Mouse (Mus musculus) heart, embryonic 13.5 days (tissue): ENCODE data around the gene Mapk8ip2. TPM values are rescaled to one million over a fixed set of nuclear protein-coding genes. Genes with fewer than 3 reads are reported as not detected.
"Not testable (repeated sequence)": the region's sequence is repeated elsewhere in the genome, so short reads cannot be mapped to it uniquely, and the experiment has no call there.

ENCODE experiments used
- ATAC-seq: fragments of 200-750 bp; cut with Nextera tagmentation; 2 replicates; pipeline ENCODE4 v1.8.0; 2017; ENCODE audit warnings: moderate TSS enrichment; ENCODE audit not compliant: insufficient number of reproducible peaks, low FRiP score, low TSS enrichment; ENCODE audit errors: extremely low read depth
- H3K27ac ChIP-seq: fragments of 300-500 bp; sonication (generic); replicated peaks from 2 replicates; pipeline ENCODE4 v1.5.1; 2015; ENCODE audit warnings: moderate library complexity, mild to moderate bottlenecking, inconsistent platforms
- H3K27me3 ChIP-seq: fragments of 300-500 bp; sonication (generic); replicated peaks from 2 replicates; pipeline ENCODE4 v1.6.1; 2015; ENCODE audit warnings: mild to moderate bottlenecking, inconsistent platforms
- H3K36me3 ChIP-seq: fragments of 300-500 bp; sonication (generic); 2 replicates; pipeline ENCODE4 v1.6.1; 2015; ENCODE audit warnings: mild to moderate bottlenecking, inconsistent platforms
- H3K4me1 ChIP-seq: fragments of 300-500 bp; sonication (generic); 2 replicates; pipeline ENCODE4 v1.6.1; 2015; ENCODE audit warnings: inconsistent platforms
- H3K4me2 ChIP-seq: fragments of 300-500 bp; sonication (generic); 2 replicates; pipeline ENCODE4 v1.6.1; 2015; ENCODE audit warnings: inconsistent platforms, mild to moderate bottlenecking, moderate library complexity
- H3K4me3 ChIP-seq: fragments of 300-500 bp; sonication (generic); 2 replicates; pipeline ENCODE4 v1.5.1; 2015; ENCODE audit warnings: moderate library complexity, mild to moderate bottlenecking, inconsistent platforms
- H3K9ac ChIP-seq: fragments of 300-500 bp; sonication (generic); 2 replicates; pipeline ENCODE4 v1.6.1; 2015; ENCODE audit warnings: inconsistent platforms, mild to moderate bottlenecking, moderate library complexity
- H3K9me3 ChIP-seq: fragments of 300-500 bp; sonication (generic); 2 replicates; pipeline ENCODE4 v1.6.1; 2016; ENCODE audit warnings: inconsistent platforms
- WGBS: fragments of 180-500 bp; shearing (Covaris S2); methylation state at CpG from one replicate; pipeline ENCODE4 v1.1.7; 2015; ENCODE audit warnings: mixed read lengths; 5-methylcytosine and 5-hydroxymethylcytosine counted together
- polyA plus RNA-seq: library from polyadenylated mRNA; unstranded; fragments of >200 nt; fragmentation: Nextera tagmentation; extraction: Ambion mirVana; gene quantifications from 2 replicates; pipeline ENCODE4 v1.2.1, GENCODE M21; 2015

The Mapk8ip2 gene
- polyA plus RNA-seq, 1 experiment from 2014 or later = 0.45 TPM

DNA sequence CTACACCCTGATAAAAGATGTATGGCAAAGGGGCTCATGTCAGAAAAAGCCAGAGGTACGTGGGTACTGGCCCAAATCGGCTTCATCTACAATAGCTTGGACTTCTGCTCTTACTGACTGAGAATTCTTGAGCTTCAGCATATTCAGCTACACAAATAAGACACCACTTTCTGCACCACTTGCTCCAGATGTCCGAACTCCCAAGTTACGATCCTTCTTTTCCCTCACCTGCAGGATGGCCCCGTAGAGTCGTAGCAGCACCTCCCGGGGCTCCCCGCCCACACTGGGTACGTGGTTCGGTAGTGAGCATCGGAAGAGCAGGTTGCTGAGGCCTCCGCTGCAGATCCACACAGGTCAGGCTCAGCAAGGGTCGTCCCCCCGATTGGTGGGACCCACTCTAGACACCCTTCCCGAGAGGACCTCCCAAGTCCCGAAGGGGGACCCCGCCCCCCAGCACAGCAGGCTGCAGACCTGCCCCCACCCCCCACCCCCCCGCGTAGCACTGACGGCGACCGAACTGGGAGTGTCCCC is 24.8 kb upstream of the Mapk8ip2 start:
- Histone ChIP-seq H3K27ac (peak overlapping the region; percentile 98), H3K9me3 (no peaks in the 10 kb centered on the region), H3K36me3 (peaks cover 32% of the 10 kb centered on the region), H3K4me3 (peak overlapping the region; percentile 78), H3K9ac (peak overlapping the region; percentile 87), H3K4me2 (peak overlapping the region; percentile 93), H3K27me3 (no peaks in the 10 kb centered on the region), H3K4me1 (peaks cover 54% of the 10 kb centered on the region)
- 0 out of 2 replicates have a peak, but pooled peaks have one; percentile 15 for ATAC-seq
- 4% methylated on average over 22 of the region's 22 CpGs for WGBS

GRCm38 (mm10) chr15:89429352-89430221 is 24.1 kb upstream of the Mapk8ip2 start, which contains the start of the genes C730034F03Rik, Gm44502 and Chkb:
Gene C730034F03Rik (plus strand): TSS chr15:89429589.
Gene Gm44502 (minus strand): TSS chr15:89429696.
Gene Chkb (minus strand): TSS chr15:89429908.
- Histone ChIP-seq H3K27ac (peak within 1 kb of the TSS; percentile 98), H3K9ac (peak within 1 kb of the TSS; percentile 87), H3K4me3 (peak within 1 kb of the TSS; percentile 78), H3K27me3 (no peaks in the 10 kb centered on the region), H3K9me3 (no peaks in the 10 kb centered on the region), H3K36me3 (peaks cover 25% of the 10 kb centered on the region), H3K4me2 (peak within 1 kb of the TSS; percentile 93), H3K4me1 (peaks cover 47% of the 10 kb centered on the region)
- WGBS = under 1% methylated on average over 70 of the region's 70 CpGs
- ATAC-seq = peak; percentile 85

DNA sequence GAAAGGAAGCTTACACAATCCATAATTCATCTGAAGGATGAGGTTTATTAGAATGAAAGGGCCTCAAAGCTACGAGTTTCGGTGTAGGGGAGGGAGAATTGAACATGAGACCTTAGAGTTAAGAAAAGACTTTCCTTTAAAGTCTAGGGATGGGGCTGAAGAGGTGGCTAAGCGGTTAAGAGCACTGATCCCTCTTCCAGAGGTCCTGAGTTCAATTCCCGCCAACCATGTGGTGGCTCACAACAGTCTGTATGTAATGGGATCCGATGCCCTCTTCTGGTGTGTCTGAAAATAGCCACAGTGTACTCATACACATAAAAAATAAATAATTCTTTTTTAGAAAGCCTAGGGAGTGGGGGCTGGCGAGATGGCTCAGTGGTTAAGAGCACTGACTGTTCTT is 23.4 kb upstream of the Mapk8ip2 start:
- Histone ChIP-seq H3K27ac (peak overlapping the region; percentile 98), H3K36me3 (peaks cover 24% of the 10 kb centered on the region), H3K27me3 (no peaks in the 10 kb centered on the region), H3K4me1 (peaks cover 45% of the 10 kb centered on the region), H3K9me3 (no peaks in the 10 kb centered on the region), H3K4me3 (peak overlapping the region; percentile 78), H3K9ac (peak overlapping the region; percentile 87), H3K4me2 (peak overlapping the region; percentile 93)
- no peak for ATAC-seq
- 38% methylated on average over 6 of the region's 6 CpGs for WGBS

DNA sequence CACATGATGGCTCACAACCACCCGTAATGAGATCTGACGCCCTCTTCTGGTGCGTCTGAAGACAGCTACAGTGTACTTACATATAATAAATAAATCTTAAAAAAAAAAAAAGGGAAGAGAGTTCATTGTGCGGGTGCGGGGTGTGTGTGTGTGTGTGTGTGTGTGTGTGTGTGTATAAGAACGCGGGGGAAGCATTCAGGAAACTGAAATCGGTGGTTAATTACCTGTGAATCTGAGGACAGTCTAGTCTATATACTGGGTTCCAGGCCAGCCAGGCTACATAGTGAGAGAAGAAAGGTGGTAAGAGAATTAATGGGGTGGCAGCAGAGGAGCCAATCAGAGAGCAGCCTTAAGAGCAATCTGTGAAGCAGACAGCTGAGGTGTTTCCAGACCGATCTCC is 22.9 kb upstream of the Mapk8ip2 start:
- not testable (repeated sequence) for ATAC-seq, H3K27ac ChIP-seq, H3K9me3 ChIP-seq, H3K27me3 ChIP-seq
- H3K4me3 ChIP-seq = peak overlapping the region; percentile 78; the same call in 1 of the 2 replicates
- H3K4me1 ChIP-seq = peaks cover 41% of the 10 kb centered on the region
- peaks cover 24% of the 10 kb centered on the region for H3K36me3 ChIP-seq
- H3K9ac ChIP-seq = 0 out of 2 replicates have a peak overlapping the region, but pooled peaks have one; percentile 17
- 76% methylated on average over 9 of the region's 9 CpGs for WGBS
- peak overlapping the region; percentile 93; the same call in 1 of the 2 replicates for H3K4me2 ChIP-seq

DNA sequence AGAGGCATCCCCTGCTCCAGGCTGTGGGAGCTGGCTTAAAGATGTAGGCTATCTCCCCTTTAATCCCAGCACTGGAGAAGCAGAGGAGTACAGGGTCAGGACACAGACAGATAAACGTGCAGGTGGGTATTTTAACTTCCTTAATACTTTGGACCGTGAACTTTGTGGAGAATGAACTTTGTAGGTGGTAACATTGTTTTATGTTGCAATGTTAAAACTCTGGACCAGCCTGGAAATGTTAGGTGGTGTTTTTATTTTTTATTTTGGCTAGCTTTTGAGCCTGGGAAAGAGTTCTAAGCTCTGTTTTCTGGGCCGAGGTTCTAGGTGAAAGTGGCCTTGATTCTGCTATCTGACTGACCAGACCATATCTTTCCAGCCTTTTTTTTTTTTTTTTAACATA is 22.4 kb upstream of the Mapk8ip2 start:
- H3K4me1 ChIP-seq = peaks cover 36% of the 10 kb centered on the region
- no peak overlapping the region for H3K27ac ChIP-seq
- no peak for ATAC-seq
- 0 out of 2 replicates have a peak overlapping the region, but pooled peaks have one; percentile 17 for H3K9ac ChIP-seq
- no peak overlapping the region for H3K4me3 ChIP-seq
- peaks cover 20% of the 10 kb centered on the region for H3K36me3 ChIP-seq
- H3K27me3 ChIP-seq = no peaks in the 10 kb centered on the region
- WGBS = 77% methylated on average over 3 of the region's 3 CpGs
- H3K9me3 ChIP-seq = no peaks in the 10 kb centered on the region
- H3K4me2 ChIP-seq = no peak overlapping the region

GRCm38 (mm10) chr15:89431806-89432205 is 21.9 kb upstream of the Mapk8ip2 start:
- Histone ChIP-seq H3K4me2 (no peak overlapping the region), H3K36me3 (peaks cover 15% of the 10 kb centered on the region), H3K4me1 (peaks cover 30% of the 10 kb centered on the region), H3K27ac (no peak overlapping the region), H3K4me3 (no peak overlapping the region), H3K9ac (no peak overlapping the region), H3K9me3 (no peaks in the 10 kb centered on the region), H3K27me3 (no peaks in the 10 kb centered on the region)
- no peak for ATAC-seq
- WGBS = 90% methylated on average over 6 of the region's 6 CpGs

GRCm38 (mm10) chr15:89432946-89433345 is 20.8 kb upstream of the Mapk8ip2 start:
- no peak overlapping the region for H3K9ac ChIP-seq
- H3K9me3 ChIP-seq = no peaks in the 10 kb centered on the region
- peaks cover 3% of the 10 kb centered on the region for H3K36me3 ChIP-seq
- no peaks in the 10 kb centered on the region for H3K27me3 ChIP-seq
- no peak for ATAC-seq
- WGBS = 65% methylated on average over 4 of the region's 4 CpGs
- no peak overlapping the region for H3K4me2 ChIP-seq
- H3K4me1 ChIP-seq = peaks cover 28% of the 10 kb centered on the region
- H3K4me3 ChIP-seq = no peak overlapping the region
- no peak overlapping the region for H3K27ac ChIP-seq

- ATAC-seq = no peak
- Histone ChIP-seq H3K27ac (no peak overlapping the region), H3K4me1 (peaks cover 18% of the 10 kb centered on the region), H3K4me2 (no peak overlapping the region), H3K9ac (no peak overlapping the region), H3K27me3 (no peaks in the 10 kb centered on the region), H3K36me3 (no peaks in the 10 kb centered on the region), H3K4me3 (no peak overlapping the region), H3K9me3 (no peaks in the 10 kb centered on the region)
- WGBS = 69% methylated on average over 3 of the region's 3 CpGs
Observed at GRCm38 (mm10) chr15:89434136-89434535, 19.6 kb upstream of the Mapk8ip2 start.

GRCm38 (mm10) chr15:89435878-89436277 is 17.8 kb upstream of the Mapk8ip2 start:
- H3K4me2 ChIP-seq = no peak overlapping the region
- H3K9me3 ChIP-seq = no peaks in the 10 kb centered on the region
- no peak for ATAC-seq
- H3K27ac ChIP-seq = no peak overlapping the region
- WGBS = 80% methylated on average over 5 of the region's 5 CpGs
- peaks cover 11% of the 10 kb centered on the region for H3K4me1 ChIP-seq
- no peak overlapping the region for H3K9ac ChIP-seq
- H3K4me3 ChIP-seq = no peak overlapping the region
- H3K27me3 ChIP-seq = no peaks in the 10 kb centered on the region
- no peaks in the 10 kb centered on the region for H3K36me3 ChIP-seq

GRCm38 (mm10) chr15:89442486-89443070 is 11.1 kb upstream of the Mapk8ip2 start:
- ATAC-seq = no peak
- H3K9me3 ChIP-seq = no peaks in the 10 kb centered on the region
- no peaks in the 10 kb centered on the region for H3K4me1 ChIP-seq
- no peaks in the 10 kb centered on the region for H3K27me3 ChIP-seq
- H3K4me2 ChIP-seq = no peak overlapping the region
- H3K4me3 ChIP-seq = no peak overlapping the region
- H3K9ac ChIP-seq = no peak overlapping the region
- WGBS = 35% methylated on average over 8 of the region's 8 CpGs
- no peak overlapping the region for H3K27ac ChIP-seq
- H3K36me3 ChIP-seq = no peaks in the 10 kb centered on the region
